Mouse (Mus musculus): ENCODE results near the gene Pcsk4. TPM values are rescaled to one million over a fixed set of nuclear protein-coding genes. Genes with fewer than 3 reads are reported as not detected.
A peak's percentile ranks its signal among the peaks of the same experiment; 100 is the strongest.

Pcsk4 gene
- total and polyA plus RNA-seq, 3 experiments: 1.4 to 4.9 (median 1.8) TPM

DNA sequence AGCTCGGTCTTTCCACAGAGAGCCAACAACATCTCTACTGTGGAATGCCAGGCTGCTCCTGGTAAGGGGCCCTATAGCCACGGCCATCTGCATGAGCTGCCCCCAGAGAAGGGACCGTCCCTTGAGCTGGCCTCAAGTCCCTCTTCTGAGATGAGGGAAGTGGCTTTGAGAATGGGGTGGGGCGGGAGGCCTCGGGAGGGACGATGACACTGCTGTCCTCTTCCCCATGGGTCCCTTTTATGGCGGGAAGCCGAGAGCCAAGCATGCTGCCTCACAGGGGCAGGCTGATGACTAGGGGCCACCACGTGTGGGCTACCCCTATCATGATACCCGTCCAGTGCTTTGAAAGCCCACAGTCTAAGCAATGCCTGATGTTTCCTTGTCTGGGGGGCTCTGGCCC, 12.3 kb downstream of the Pcsk4 start:
- Histone ChIP-seq H3K4me3 (no peak overlapping the region), H3K27me3 (ENCODE audit: control insufficient read depth, insufficient read depth, low read length) (no peaks in the 10 kb centered on the region), H3K4me1 (ENCODE audit: control insufficient read depth, insufficient read depth, low read length) (peaks cover 9% of the 10 kb centered on the region), H3K79me2 (replicated peaks; ENCODE audit: control insufficient read depth, insufficient read depth, low read length) (no peaks in the 10 kb centered on the region), H3K36me3 (ENCODE audit: control insufficient read depth, insufficient read depth, low read length) (no peaks in the 10 kb centered on the region), H3K27ac (no peak overlapping the region), H3K9ac (ENCODE audit: low read depth, low read length) (no peak overlapping the region)
- intact Hi-C loops (cut with DNase I): no loop called here
- DNase-seq: no peak
- no peak for TF ChIP-seq EP300 (IDR thresholded peaks at IDR 0.05; ENCODE audit: insufficient read depth, low read depth, low read length)
- TF ChIP-seq CTCF (IDR thresholded peaks at IDR 0.05): no peak
- no peak for TF ChIP-seq POLR2A (IDR thresholded peaks at IDR 0.05; ENCODE audit: insufficient read depth, low read depth, low read length)
- 48% methylated on average over 10 of the region's 10 CpGs for WGBS

DNA sequence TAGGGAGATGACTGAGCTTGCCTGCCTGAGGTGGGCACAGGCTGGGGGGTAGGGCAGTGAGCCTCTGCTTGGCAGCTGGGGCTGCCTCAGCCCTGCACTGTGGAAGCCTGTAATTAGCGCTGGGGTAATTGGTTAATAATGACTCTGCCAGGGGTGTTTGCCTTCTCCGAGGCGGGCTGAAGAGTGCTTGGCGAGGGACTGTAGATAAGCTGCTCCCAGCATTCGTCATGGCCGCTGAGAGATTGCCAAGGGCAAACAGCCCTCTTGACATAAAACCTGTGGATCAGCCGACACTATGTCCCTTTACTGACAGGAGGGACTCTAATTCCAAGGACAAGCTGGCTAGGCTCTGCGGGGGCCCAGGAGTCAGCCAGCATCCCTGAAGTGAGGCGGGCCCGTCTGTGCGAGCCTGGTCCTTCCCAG, 12.9 kb downstream of the Pcsk4 start:
- peak; percentile 24 to 40 for DNase-seq
- no peaks in the 10 kb centered on the region for H3K27me3 ChIP-seq (ENCODE audit: control insufficient read depth, insufficient read depth, low read length)
- intact Hi-C loops (cut with DNase I): no loop called here
- no peaks in the 10 kb centered on the region for H3K79me2 ChIP-seq (replicated peaks; ENCODE audit: control insufficient read depth, insufficient read depth, low read length)
- peak overlapping the region; percentile 32; the same call in 1 of the 2 replicates for H3K9ac ChIP-seq (ENCODE audit: low read depth, low read length)
- H3K4me3 ChIP-seq: no peak overlapping the region
- peak overlapping the region; percentile 2; the same call in 1 of the 2 replicates for H3K27ac ChIP-seq
- peaks cover 9% of the 10 kb centered on the region for H3K4me1 ChIP-seq (ENCODE audit: control insufficient read depth, insufficient read depth, low read length)
- WGBS: 29% methylated on average over 11 of the region's 11 CpGs
- no peaks in the 10 kb centered on the region for H3K36me3 ChIP-seq (ENCODE audit: control insufficient read depth, insufficient read depth, low read length)
- TF ChIP-seq EP300 (IDR thresholded peaks at IDR 0.05; ENCODE audit: insufficient read depth, low read depth, low read length) (no peak), CTCF (IDR thresholded peaks at IDR 0.05) (no peak), POLR2A (IDR thresholded peaks at IDR 0.05; ENCODE audit: insufficient read depth, low read depth, low read length) (0 out of 2 replicates have a peak, but pooled peaks have one; percentile 16)

DNA sequence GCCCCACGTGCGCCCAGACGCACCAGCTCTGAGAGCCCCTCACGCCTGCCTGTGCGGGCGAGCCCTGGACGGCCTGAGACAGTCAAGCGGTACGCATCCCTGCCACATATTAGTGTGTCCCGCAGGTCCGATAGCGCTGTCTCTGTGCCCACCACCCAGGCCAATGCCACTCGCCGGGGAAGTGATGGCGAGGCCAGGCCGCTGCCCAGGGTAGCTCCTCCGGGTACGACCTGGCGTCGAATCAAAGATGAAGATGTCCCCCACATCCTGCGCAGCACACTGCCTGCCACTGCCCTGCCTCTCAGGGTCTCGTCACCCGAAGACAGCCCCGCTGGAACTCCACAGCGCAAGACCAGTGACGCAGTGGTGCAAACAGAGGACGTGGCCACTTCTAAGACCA, 14.0 kb downstream of the Pcsk4 start:
- Histone ChIP-seq H3K4me3 (no peak overlapping the region), H3K36me3 (ENCODE audit: control insufficient read depth, insufficient read depth, low read length) (no peaks in the 10 kb centered on the region), H3K27ac (no peak overlapping the region), H3K4me1 (ENCODE audit: control insufficient read depth, insufficient read depth, low read length) (peaks cover 6% of the 10 kb centered on the region), H3K9ac (ENCODE audit: low read depth, low read length) (no peak overlapping the region), H3K79me2 (replicated peaks; ENCODE audit: control insufficient read depth, insufficient read depth, low read length) (no peaks in the 10 kb centered on the region), H3K27me3 (ENCODE audit: control insufficient read depth, insufficient read depth, low read length) (no peaks in the 10 kb centered on the region)
- TF ChIP-seq EP300 (IDR thresholded peaks at IDR 0.05; ENCODE audit: insufficient read depth, low read depth, low read length) (no peak), POLR2A (IDR thresholded peaks at IDR 0.05; ENCODE audit: insufficient read depth, low read depth, low read length) (no peak), CTCF (IDR thresholded peaks at IDR 0.05) (no peak)
- intact Hi-C loops (cut with DNase I): no loop called here
- WGBS: 54% methylated on average over 27 of the region's 27 CpGs
- DNase-seq: no peak

DNA sequence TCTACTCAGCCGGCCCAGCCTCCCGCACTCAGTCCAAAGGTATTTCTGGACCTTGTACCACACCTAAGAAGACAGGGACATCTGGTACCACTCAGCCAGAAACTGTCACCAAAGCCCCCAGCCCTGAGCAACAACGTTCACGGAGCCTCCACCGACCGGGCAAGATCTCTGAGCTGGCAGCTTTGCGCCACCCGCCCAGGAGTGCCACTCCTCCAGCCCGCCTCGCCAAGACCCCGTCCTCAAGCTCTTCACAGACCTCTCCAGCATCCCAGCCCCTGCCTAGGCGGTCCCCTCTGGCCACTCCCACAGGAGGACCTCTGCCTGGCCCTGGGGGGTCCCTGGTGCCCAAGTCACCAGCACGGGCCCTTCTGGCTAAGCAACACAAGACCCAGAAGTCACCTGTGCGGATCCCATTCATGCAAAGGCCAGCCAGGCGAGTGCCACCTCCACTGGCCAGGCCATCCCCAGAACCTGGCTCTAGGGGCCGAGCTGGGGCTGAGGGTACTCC, 14.8 kb downstream of the Pcsk4 start:
- TF ChIP-seq EP300 (IDR thresholded peaks at IDR 0.05; ENCODE audit: insufficient read depth, low read depth, low read length) (no peak), CTCF (IDR thresholded peaks at IDR 0.05) (no peak), POLR2A (IDR thresholded peaks at IDR 0.05; ENCODE audit: insufficient read depth, low read depth, low read length) (no peak)
- no peak overlapping the region for H3K27ac ChIP-seq
- H3K79me2 ChIP-seq (replicated peaks; ENCODE audit: control insufficient read depth, insufficient read depth, low read length): no peaks in the 10 kb centered on the region
- intact Hi-C loops (cut with DNase I): no loop called here
- WGBS: 54% methylated on average over 16 of the region's 16 CpGs
- H3K9ac ChIP-seq (ENCODE audit: low read depth, low read length): no peak overlapping the region
- no peak for DNase-seq
- H3K4me1 ChIP-seq (ENCODE audit: control insufficient read depth, insufficient read depth, low read length): peaks cover 5% of the 10 kb centered on the region
- no peaks in the 10 kb centered on the region for H3K27me3 ChIP-seq (ENCODE audit: control insufficient read depth, insufficient read depth, low read length)
- H3K36me3 ChIP-seq (ENCODE audit: control insufficient read depth, insufficient read depth, low read length): no peaks in the 10 kb centered on the region
- no peak overlapping the region for H3K4me3 ChIP-seq

DNA sequence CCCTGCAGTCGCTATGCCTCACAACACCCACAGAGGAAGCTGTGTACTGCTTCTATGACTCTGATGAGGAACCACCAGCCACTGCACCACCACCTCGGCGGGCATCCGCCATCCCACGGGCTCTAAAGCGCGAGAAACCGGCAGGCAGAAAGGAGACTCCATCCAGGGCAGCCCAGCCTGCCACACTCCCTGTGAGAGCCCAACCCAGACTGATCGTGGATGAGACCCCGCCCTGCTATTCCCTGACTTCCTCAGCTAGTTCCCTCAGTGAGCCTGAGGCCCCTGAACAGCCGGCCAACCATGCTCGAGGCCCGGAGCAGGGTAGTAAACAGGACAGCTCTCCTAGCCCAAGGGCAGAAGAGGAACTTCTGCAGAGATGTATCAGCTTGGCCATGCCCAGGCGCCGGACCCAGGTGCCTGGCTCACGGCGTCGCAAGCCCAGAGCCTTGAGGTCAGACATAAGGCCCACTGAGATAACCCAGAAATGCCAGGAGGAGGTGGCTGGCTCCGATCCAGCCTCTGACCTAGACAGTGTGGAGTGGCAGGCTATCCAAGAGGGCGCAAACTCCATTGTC, 15.6 kb downstream of the Pcsk4 start:
- 24% methylated on average over 20 of the region's 20 CpGs for WGBS
- peak in 1 of 2 experiments; percentile 36 for DNase-seq
- TF ChIP-seq POLR2A (IDR thresholded peaks at IDR 0.05; ENCODE audit: insufficient read depth, low read depth, low read length) (no peak), EP300 (IDR thresholded peaks at IDR 0.05; ENCODE audit: insufficient read depth, low read depth, low read length) (no peak), CTCF (IDR thresholded peaks at IDR 0.05) (no peak)
- no peak overlapping the region for H3K4me3 ChIP-seq
- intact Hi-C loops (cut with DNase I): no loop called here
- no peaks in the 10 kb centered on the region for H3K79me2 ChIP-seq (replicated peaks; ENCODE audit: control insufficient read depth, insufficient read depth, low read length)
- no peak overlapping the region for H3K27ac ChIP-seq
- no peak overlapping the region for H3K9ac ChIP-seq (ENCODE audit: low read depth, low read length)
- peaks cover 3% of the 10 kb centered on the region; the same call in 1 of the 2 replicates for H3K4me1 ChIP-seq (ENCODE audit: control insufficient read depth, insufficient read depth, low read length)
- no peaks in the 10 kb centered on the region for H3K36me3 ChIP-seq (ENCODE audit: control insufficient read depth, insufficient read depth, low read length)
- no peaks in the 10 kb centered on the region for H3K27me3 ChIP-seq (ENCODE audit: control insufficient read depth, insufficient read depth, low read length)
